Mouse (Mus musculus): ENCODE results near the gene Gm49403.

Gm49403 gene

DNA sequence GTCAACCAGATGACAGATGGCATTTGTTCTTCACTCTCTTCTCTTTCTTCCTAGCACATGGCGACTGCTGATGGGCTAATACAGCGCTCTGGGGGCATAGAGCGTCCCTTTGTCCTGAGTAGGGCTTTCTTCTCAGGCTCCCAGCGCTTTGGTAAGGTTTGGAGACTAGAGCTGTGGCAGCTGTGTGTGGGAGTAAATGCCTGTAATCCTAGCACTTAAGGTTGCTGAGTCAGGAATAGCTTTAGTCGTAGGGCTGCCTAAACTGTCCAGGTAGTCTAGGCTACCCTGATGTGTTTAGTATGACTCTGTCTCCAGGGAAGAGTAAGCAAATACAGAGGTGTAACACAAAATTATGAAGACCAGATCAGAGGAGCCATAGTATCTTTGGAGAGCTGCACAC, 28.1 kb downstream of the Gm49403 start:
- no peak for DNase-seq (ENCODE audit: low spot score)

GRCm38 (mm10) chr19:8914212-8914611, 30.5 kb downstream of the Gm49403 start:
- no peak for DNase-seq (ENCODE audit: low spot score)

DNA sequence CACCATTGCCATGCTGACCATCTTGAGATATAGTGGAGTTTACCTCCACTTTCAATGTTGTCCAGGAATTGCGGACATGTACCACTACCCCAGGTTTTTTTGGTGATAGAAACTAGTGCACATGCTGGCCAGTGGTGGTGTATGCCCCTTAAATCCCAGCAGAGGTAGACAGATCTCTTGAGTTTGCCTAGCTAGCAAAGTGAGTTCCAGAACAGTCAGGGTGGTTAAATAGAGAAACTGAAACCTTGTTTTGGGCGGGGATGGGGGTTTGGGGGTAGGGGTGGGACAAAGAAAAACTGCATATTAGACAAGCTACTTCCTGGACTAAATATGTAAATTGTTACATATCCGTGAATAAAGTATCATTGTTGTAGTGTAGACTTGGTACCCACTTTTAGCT, 35.3 kb downstream of the Gm49403 start:
- DNase-seq (ENCODE audit: low spot score): no peak

GRCm38 (mm10) chr19:8919684-8920072, 35.9 kb downstream of the Gm49403 start:
- DNase-seq (ENCODE audit: low spot score): no peak

GRCm38 (mm10) chr19:8920073-8920736, 36.5 kb downstream of the Gm49403 start, which contains the start of gene B3gat3:
B3gat3 (plus strand) TSS chr19:8920374.
- DNase-seq (ENCODE audit: low spot score): peak; percentile 82

- no peak for DNase-seq (ENCODE audit: low spot score)
These were observed 37.1 kb downstream of the Gm49403 start for GRCm38 (mm10) chr19:8920836-8921291.

DNA sequence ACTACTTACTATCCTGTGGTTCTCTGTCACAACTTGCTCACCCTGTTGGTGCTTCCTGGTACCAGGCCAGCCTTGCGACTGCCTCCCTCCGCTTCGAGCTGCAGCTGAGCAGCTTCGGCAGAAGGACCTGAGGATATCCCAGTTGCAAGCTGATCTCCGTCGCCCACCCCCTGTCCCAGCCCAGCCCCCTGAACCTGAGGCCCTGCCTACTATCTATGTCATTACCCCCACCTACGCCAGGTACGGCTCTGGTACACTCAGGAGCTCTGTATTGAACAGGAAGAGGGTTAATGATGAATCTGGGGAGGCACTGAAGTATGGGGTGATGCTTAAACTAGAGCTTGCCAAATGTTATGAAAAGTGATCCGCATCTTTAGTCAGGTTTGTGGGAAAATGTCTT, 38.0 kb downstream of the Gm49403 start:
- DNase-seq (ENCODE audit: low spot score): no peak

DNA sequence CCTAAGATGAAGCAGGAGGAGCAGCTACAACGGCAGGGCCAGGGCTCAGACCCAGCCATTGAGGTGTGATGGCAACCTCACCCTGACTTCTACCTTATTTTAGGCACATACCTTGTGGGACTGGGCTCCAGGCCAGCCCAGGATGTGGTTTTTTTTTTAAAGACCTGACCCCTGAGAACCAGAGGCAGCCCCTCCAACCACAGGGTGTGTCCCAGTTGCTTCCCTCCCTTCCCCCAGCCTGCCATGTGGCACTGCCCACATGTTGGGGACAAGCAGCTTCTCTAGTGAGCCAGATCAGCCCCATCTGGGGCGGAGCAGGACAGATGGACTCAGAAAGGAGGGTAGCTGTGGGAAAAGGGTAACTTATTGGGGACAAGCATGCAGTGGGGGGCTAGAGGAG, 43.0 kb downstream of the Gm49403 start:
- DNase-seq (ENCODE audit: low spot score): no peak

DNA sequence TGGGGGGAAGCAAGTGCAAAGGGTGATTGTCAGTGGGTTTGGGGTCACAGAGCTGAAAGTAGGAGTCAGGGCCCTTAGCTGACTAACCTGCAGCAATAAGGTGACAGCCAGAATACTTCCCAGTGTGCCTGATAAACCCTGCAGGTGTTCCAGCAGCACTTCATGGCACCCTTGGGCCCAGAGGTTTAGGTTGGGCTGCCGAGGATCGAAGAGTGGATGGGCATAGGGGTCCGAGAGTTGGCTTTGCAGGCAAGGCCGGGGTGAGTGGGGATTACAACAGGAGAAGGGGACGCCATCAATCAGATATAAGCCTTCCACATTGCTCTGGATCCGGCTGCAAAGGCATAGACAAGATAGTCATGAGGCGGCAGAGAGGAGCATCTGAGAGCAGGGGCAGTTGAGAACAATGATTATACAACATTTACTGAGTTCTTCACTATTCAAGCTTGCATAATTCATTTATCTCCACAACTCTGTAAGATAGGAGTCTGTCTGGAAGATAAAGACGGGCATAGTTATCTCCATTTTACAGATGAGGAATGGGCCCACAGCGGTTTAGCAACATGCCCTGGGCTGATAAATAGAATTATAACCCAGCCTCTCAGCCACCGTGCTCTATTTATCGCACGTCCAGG, 44.3 kb downstream of the Gm49403 start:
- DNase-seq (ENCODE audit: low spot score): no peak

GRCm38 (mm10) chr19:8928689-8929223, 45.0 kb downstream of the Gm49403 start:
- DNase-seq (ENCODE audit: low spot score): no peak

GRCm38 (mm10) chr19:8929224-8930088, 45.7 kb downstream of the Gm49403 start, which contains the start of the genes Rom1 and Eml3:
Rom1 (minus strand) TSS chr19:8929356.
Eml3 (plus strand) TSS chr19:8929552.
- DNase-seq (ENCODE audit: low spot score): no peak

- no peak for DNase-seq (ENCODE audit: low spot score)
These were observed 46.4 kb downstream of the Gm49403 start for GRCm38 (mm10) chr19:8930117-8930516.

- no peak for DNase-seq (ENCODE audit: low spot score)
These were observed 47.0 kb downstream of the Gm49403 start for GRCm38 (mm10) chr19:8930771-8931170.

- DNase-seq (ENCODE audit: low spot score): no peak
These were observed 53.0 kb downstream of the Gm49403 start for GRCm38 (mm10) chr19:8936736-8937135.

Data from urinary bladder, postnatal 10 days (tissue).